ENCODE assay signal across 8 mouse cellular contexts in the genomic region with DNA sequence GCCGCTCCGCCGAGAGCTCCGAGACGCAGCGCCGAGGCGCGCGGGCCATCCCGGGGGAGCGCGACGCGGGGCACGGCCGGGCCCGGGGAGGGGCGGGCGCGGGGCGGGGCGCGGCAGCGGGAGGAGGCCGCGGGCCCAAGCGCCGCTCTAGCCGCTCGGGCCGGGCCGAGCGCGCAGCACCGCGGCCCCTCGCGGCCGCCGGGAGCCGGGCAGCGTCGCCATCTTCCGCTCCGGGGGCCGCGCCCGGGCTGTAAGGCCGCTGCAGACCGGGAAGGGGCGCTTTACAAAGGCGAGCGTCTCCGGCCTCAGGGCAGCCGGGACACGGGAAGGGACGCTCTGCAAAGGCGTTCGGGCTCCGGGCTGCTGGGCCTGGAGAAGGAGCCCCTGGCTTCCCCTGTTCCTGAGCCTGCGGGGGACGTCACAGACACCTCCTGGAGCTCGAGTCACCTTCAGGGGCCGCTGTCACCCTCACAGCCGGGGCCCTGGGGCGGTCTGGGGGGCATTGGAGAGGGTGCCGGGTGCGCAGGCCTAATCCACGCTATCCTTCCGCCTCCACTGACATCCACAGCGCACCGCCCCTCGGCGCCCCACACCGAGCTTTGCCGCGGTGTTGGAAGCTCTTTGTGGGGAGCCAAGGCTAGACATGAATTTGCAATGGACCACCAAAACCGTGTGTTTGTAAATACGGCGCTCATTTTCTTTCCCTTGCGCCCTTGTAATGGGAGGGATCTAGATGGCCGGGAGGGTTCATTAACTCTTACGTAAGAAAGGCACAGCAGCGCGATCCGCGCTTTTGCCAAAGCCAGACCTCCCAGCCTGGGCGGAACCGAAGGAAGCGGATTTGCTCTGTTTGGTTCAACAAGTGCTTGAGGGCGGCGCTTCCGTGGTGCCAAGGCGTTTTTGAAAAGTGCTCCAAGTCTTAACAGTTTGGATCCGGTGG. TPM values are rescaled to one million over a fixed set of nuclear protein-coding genes. Genes with fewer than 3 reads are reported as not detected.
A peak's percentile ranks its signal among the peaks of the same experiment; 100 is the strongest.
DNase-seq lines count a peak whose midpoint lies in the region; ATAC-seq lines count a peak whose summit lies in the region.

A gene (minus strand): TSS at position 149 of the 940 bp plus-strand sequence.

- H3K9me3 ChIP-seq in megakaryocyte, embryonic 14.5 days, result 0 out of 2 replicates have a peak, but pooled peaks cover 3% of the 10 kb centered on the region

- peaks cover 22% of the 10 kb centered on the region for H3K36me3 ChIP-seq in megakaryocyte, embryonic 14.5 days (replicated peaks; ENCODE audit: low read length)

- DNase-seq in adrenal gland, adult (ENCODE audit: inconsistent age in 2 of 2, low spot score in 1 of 2), result peak; percentile 94 to 98
- peak; percentile 92 for DNase-seq in embryo, embryonic 10.5 days (ENCODE audit: low spot score)
- DNase-seq in gastrocnemius, postnatal 14 days, result peak; percentile 87
- DNase-seq in left cerebral cortex, adult 9 months (ENCODE audit: low spot score in 2 of 2), result peak; percentile 83 to 94
- peak; percentile 90 to 92 for DNase-seq in right cerebral cortex, adult 2 months (ENCODE audit: low spot score in 2 of 2)
- DNase-seq in urinary bladder, postnatal 10 days (ENCODE audit: low spot score), result peak; percentile 52

- H3K4me1 ChIP-seq in megakaryocyte, embryonic 14.5 days, result peaks cover 73% of the 10 kb centered on the region

- intact Hi-C loops in gastrocnemius, postnatal 14 days (cut with DNase I; ENCODE audit: low total_unique reads), result loop anchor here (10.0 kb wide), 1 partner anchor 75 kb away; no protein-coding TSS in a partner anchor

- peak within 1 kb of the TSS; percentile 95 for H3K4me3 ChIP-seq in megakaryocyte, embryonic 14.5 days (replicated peaks)

- peak; percentile 83 for ATAC-seq in inflammation-experienced regulatory T-cells, adult 6 months

- H3K27me3 ChIP-seq in megakaryocyte, embryonic 14.5 days (replicated peaks), result no peaks in the 10 kb centered on the region

RNA-seq across cellular contexts. Expression of the gene that starts here (rescaled TPM):
- total RNA-seq in gastrocnemius, postnatal 14 days (2021), result 10 to 100 TPM; 56.0 to 56.5 TPM
- 1 to 10 TPM; 4.1 to 9.6 (median 6.5) TPM for polyA plus RNA-seq in inflammation-experienced regulatory T-cells, adult 6 months (2017; shearing (Covaris generic))
- polyA plus RNA-seq in megakaryocyte, embryonic 14.5 days (2012; ENCODE audit: insufficient read depth, low replicate concordance), result 0.78 and 4.7 TPM in 2 replicates

Comparison
In these comparisons a context has a peak if more than half of its experiments do, and no peak if none do; other contexts are left out.
1. Peak in every context shown above with its lines: DNase-seq, ATAC-seq and H3K4me3 ChIP-seq.